Mouse (Mus musculus): Measurements from ENCODE around the gene Spryd4. TPM values are rescaled to one million over a fixed set of nuclear protein-coding genes. Genes with fewer than 3 reads are reported as not detected.
"Not testable (repeated sequence)": the region's sequence is repeated elsewhere in the genome, so short reads cannot be mapped to it uniquely, and the experiment has no call there.

The Spryd4 gene
- polyA plus RNA-seq (2016; fragmentation: Nextera tagmentation; extraction: Ambion mirVana), result 31.0 and 32.4 TPM in 2 replicates

DNA sequence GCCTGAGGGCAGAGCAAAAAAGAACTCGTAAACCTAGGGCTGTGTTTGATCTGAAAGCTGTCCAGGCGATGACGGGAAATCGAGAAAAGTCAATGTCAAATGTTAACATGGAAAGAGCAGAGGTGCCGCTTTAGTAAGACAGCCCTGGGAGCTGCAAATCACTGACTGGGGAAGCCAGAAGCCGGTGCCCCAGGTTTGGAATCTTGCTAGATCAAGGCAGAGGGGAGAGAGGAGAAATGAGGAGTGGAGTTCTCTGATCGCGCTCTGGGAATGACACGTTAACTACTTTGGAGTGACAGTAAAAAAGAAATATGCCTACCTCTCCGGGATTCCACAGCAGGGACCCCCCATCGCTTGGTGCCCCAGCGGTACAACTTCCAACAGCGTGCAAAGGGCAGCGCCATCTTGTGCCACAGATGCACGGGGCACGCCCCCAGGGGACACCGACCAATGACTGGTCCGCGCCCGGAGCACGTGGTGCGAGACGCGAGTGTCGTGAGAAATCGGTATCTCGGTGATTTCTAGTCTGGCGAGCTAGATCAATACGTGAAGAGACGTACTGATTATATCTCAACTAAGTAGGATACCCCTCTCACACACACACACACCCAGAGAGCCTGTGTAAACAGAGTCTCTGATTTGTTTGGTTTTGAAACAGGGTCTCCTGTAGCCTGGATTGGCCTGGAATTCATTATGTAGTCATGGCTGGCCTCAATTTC, at the start of gene Spryd4:
Spryd4 (minus strand) TSS at position 418 of the 719 bp plus-strand sequence.
- H3K4me1 ChIP-seq (replicated peaks), result peaks cover 14% of the 10 kb centered on the region

DNA sequence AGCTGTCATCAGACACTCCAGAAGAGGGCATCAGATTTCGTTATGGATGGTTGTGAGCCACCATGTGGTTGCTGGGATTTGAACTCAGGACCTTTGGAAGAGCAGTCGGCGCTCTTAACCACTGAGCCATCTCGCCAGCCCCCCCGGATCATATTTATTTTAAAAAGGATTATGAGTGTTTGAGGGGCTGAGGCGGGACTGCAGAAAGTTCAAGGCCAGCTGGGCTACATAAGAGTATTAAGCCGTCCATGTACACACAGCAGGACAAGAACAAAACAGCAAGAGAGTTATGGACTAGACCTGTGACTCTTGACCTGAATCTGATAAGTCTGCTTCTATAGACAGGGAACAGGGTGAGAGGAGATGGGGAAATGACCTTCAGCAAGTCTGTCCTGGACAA, 48.8 kb upstream of the Spryd4 start:
- H3K27me3 ChIP-seq; H3K4me1 ChIP-seq (replicated peaks); H3K9me3 ChIP-seq; H3K4me2 ChIP-seq; H3K27ac ChIP-seq; H3K36me3 ChIP-seq; H3K4me3 ChIP-seq (replicated peaks); H3K9ac ChIP-seq (replicated peaks); ATAC-seq (ENCODE audit: insufficient number of reproducible peaks, insufficient read depth, low FRiP score, low TSS enrichment, low read depth): not testable (repeated sequence)
- WGBS, result 83% methylated on average over 7 of the region's 7 CpGs

More for the DNA sequence above, at the start of gene Spryd4:
- peaks cover 27% of the 10 kb centered on the region for H3K36me3 ChIP-seq
- H3K9me3 ChIP-seq, result no peaks in the 10 kb centered on the region
- peak within 1 kb of the TSS; percentile 67 for H3K9ac ChIP-seq (replicated peaks)
- peak within 1 kb of the TSS; percentile 85 for H3K4me2 ChIP-seq
- H3K27me3 ChIP-seq, result peaks cover 12% of the 10 kb centered on the region
- peak; percentile 84 for ATAC-seq (ENCODE audit: insufficient number of reproducible peaks, insufficient read depth, low FRiP score, low TSS enrichment, low read depth)
- H3K4me3 ChIP-seq (replicated peaks), result peak within 1 kb of the TSS; percentile 66
- H3K27ac ChIP-seq, result 0 out of 2 replicates have a peak within 1 kb of the TSS, but pooled peaks have one; percentile 7
- WGBS, result under 1% methylated on average over 30 of the region's 30 CpGs

DNA sequence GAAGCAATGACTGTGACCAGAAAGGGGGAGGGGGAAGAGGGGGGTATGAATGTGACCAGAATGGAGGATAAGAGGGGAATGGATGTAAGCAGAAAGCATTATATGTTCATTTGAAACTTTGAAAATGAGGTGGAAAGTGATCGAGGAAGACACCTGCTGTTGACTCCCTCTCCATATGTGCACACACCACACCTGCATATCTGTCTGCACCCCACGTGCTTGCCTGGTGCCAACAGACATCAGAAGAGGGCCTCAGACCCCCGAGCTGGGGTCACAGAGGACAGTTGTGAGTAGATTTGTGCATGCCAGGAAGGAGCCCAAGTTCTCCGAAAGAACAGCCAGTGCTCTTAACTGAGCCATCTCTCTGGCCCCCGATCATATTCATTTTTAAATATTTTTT, 48.3 kb upstream of the Spryd4 start:
- Histone ChIP-seq H3K9ac (replicated peaks) (no peak overlapping the region), H3K4me3 (replicated peaks) (no peak overlapping the region), H3K36me3 (no peaks in the 10 kb centered on the region), H3K9me3 (no peaks in the 10 kb centered on the region), H3K4me2 (no peak overlapping the region), H3K27me3 (no peaks in the 10 kb centered on the region), H3K27ac (no peak overlapping the region), H3K4me1 (replicated peaks) (no peaks in the 10 kb centered on the region)
- 88% methylated on average over 5 of the region's 5 CpGs for WGBS
- ATAC-seq (ENCODE audit: insufficient number of reproducible peaks, insufficient read depth, low FRiP score, low TSS enrichment, low read depth), result no peak

DNA sequence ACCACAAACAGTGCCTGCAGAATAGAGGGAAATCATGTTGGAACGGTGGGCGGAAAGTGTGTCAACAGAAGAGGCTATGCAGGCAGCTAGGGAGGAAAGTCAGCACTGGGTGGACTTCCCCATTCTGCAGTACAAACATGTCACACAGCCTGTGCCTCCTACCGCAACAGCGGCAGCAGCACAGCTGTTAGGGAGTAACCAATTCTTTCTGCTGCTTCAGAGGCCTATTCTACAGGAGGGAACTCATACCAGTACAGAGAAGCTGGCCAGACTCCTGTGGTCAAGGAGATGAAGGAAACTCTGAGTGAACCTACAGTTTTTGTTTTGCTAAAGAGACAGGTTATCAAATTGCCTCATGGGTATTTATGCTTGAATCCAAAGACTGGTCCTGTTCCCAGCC, 47.3 kb upstream of the Spryd4 start:
- no peak overlapping the region for H3K4me2 ChIP-seq
- 83% methylated on average over 4 of the region's 4 CpGs for WGBS

DNA sequence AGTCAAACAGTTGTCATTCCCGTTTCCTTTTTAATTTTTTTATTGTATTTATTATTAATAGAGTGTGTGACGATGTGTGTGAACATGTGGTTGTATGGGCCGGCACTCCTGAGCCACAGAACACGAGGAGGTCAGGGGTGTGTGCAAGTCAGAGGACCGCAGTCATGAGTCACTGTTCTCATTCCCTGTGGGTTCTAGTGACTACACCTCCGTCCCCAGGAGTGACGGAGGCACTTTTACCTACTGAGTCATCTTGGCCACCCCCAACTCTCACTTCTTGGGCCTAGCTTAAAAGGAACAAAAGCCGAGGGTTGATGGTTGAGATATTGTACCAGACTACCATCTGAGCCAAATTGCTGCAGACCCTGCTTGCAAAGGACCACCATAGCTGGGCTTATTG, 44.7 kb upstream of the Spryd4 start:
- no peak overlapping the region for H3K9ac ChIP-seq (replicated peaks)
- ATAC-seq (ENCODE audit: insufficient number of reproducible peaks, insufficient read depth, low FRiP score, low TSS enrichment, low read depth), result no peak
- no peak overlapping the region for H3K27ac ChIP-seq
- 76% methylated on average over 8 of the region's 8 CpGs for WGBS
- H3K36me3 ChIP-seq, result peaks cover 27% of the 10 kb centered on the region
- no peaks in the 10 kb centered on the region for H3K4me1 ChIP-seq (replicated peaks)
- no peak overlapping the region for H3K4me2 ChIP-seq
- H3K9me3 ChIP-seq, result no peaks in the 10 kb centered on the region
- no peak overlapping the region for H3K4me3 ChIP-seq (replicated peaks)
- H3K27me3 ChIP-seq, result no peaks in the 10 kb centered on the region

More for the DNA sequence above, 47.3 kb upstream of the Spryd4 start:
- H3K27ac ChIP-seq, result no peak overlapping the region
- H3K36me3 ChIP-seq, result peaks cover 5% of the 10 kb centered on the region; the same call in 1 of the 2 replicates
- H3K4me3 ChIP-seq (replicated peaks), result no peak overlapping the region
- no peaks in the 10 kb centered on the region for H3K4me1 ChIP-seq (replicated peaks)
- H3K9ac ChIP-seq (replicated peaks), result no peak overlapping the region
- no peaks in the 10 kb centered on the region for H3K27me3 ChIP-seq
- no peak for ATAC-seq (ENCODE audit: insufficient number of reproducible peaks, insufficient read depth, low FRiP score, low TSS enrichment, low read depth)
- H3K9me3 ChIP-seq, result no peaks in the 10 kb centered on the region

DNA sequence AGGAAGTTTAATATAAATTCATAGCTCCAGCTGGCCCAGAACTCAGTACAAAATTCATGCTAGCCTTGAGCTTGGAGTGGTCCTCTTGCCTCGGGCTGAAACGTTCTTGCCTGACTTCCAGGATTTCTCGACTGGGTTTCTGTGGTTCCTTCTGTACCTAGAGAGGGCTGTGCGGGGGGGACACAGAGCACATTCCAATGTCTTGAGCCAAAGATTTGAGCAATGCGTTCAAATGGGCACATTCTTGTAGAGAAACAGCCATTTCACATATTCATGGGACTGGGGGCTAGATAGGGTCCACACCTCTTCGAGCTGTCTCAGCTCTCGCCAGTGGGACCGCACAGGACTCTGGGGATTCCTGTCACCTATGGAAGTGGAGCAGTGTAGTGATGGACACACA, 44.3 kb upstream of the Spryd4 start:
- H3K36me3 ChIP-seq, result peaks cover 31% of the 10 kb centered on the region
- no peak for ATAC-seq (ENCODE audit: insufficient number of reproducible peaks, insufficient read depth, low FRiP score, low TSS enrichment, low read depth)
- 88% methylated on average over 8 of the region's 8 CpGs for WGBS
- no peak overlapping the region for H3K9ac ChIP-seq (replicated peaks)
- H3K27me3 ChIP-seq, result no peaks in the 10 kb centered on the region
- H3K27ac ChIP-seq, result no peak overlapping the region
- H3K9me3 ChIP-seq, result no peaks in the 10 kb centered on the region
- no peak overlapping the region for H3K4me3 ChIP-seq (replicated peaks)
- no peak overlapping the region for H3K4me2 ChIP-seq
- H3K4me1 ChIP-seq (replicated peaks), result no peaks in the 10 kb centered on the region

DNA sequence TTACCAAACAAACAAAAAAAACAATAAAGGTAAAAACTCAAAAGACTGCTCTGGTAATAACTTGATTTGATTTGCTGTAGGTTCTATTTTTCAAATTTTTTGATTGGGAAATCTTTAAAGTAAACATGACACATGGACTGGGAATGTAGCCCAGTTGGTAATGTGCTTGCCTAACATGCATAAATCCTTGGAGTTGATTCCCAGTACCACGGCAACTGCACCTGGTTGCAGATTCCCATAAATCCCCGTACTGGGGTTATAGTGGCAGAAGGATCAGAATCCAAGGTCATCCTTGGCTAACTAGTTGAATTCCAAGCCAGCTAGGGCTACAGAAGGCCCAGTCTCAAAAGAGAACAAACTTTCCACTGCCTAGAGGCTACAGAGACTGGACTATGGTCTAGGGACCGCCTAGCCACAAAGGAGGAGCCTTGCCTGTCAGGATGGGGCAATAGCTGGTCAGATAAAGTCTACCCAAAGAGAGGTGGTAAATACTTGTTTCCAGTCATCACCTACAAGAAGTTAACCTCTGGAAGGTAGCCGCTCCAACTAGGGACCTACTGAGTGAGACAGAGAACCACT, 42.2 kb upstream of the Spryd4 start, which contains the start of gene Apon:
Apon (plus strand) TSS at position 420 of the 579 bp plus-strand sequence.
- Histone ChIP-seq H3K9me3 (no peaks in the 10 kb centered on the region), H3K4me3 (replicated peaks) (no peak within 1 kb of the TSS), H3K9ac (replicated peaks) (no peak within 1 kb of the TSS), H3K4me2 (no peak within 1 kb of the TSS), H3K27ac (no peak within 1 kb of the TSS), H3K36me3 (peaks cover 53% of the 10 kb centered on the region), H3K27me3 (no peaks in the 10 kb centered on the region), H3K4me1 (replicated peaks) (no peaks in the 10 kb centered on the region)
- WGBS, result 90% methylated on average over 4 of the region's 4 CpGs
- no peak for ATAC-seq (ENCODE audit: insufficient number of reproducible peaks, insufficient read depth, low FRiP score, low TSS enrichment, low read depth)

DNA sequence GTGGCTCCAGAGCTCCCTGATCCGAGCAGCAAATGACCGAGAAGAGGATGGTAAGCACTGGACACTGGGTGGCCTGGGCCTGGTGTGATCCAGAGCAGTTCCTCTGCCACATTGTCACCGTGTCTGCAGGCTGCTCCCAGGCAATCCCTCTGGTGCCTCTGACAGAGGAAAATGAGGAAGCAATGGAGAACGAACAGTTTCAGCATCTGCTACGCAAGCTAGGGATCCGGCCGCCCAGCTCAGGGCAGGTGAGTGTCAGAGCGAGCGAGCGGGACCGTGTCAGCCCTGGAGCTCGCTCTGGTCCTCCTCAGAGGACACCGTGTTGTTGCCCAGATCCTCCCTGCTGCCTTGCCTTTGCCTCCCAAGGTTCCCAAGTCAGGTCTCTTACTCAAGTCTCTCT, 39.0 kb upstream of the Spryd4 start:
- H3K4me1 ChIP-seq (replicated peaks), result no peaks in the 10 kb centered on the region
- no peaks in the 10 kb centered on the region for H3K27me3 ChIP-seq
- WGBS, result 92% methylated on average over 13 of the region's 13 CpGs
- H3K27ac ChIP-seq, result no peak overlapping the region
- H3K4me3 ChIP-seq (replicated peaks), result no peak overlapping the region
- no peaks in the 10 kb centered on the region for H3K9me3 ChIP-seq
- H3K36me3 ChIP-seq, result peaks cover 85% of the 10 kb centered on the region
- no peak overlapping the region for H3K4me2 ChIP-seq
- ATAC-seq (ENCODE audit: insufficient number of reproducible peaks, insufficient read depth, low FRiP score, low TSS enrichment, low read depth), result no peak
- H3K9ac ChIP-seq (replicated peaks), result no peak overlapping the region

DNA sequence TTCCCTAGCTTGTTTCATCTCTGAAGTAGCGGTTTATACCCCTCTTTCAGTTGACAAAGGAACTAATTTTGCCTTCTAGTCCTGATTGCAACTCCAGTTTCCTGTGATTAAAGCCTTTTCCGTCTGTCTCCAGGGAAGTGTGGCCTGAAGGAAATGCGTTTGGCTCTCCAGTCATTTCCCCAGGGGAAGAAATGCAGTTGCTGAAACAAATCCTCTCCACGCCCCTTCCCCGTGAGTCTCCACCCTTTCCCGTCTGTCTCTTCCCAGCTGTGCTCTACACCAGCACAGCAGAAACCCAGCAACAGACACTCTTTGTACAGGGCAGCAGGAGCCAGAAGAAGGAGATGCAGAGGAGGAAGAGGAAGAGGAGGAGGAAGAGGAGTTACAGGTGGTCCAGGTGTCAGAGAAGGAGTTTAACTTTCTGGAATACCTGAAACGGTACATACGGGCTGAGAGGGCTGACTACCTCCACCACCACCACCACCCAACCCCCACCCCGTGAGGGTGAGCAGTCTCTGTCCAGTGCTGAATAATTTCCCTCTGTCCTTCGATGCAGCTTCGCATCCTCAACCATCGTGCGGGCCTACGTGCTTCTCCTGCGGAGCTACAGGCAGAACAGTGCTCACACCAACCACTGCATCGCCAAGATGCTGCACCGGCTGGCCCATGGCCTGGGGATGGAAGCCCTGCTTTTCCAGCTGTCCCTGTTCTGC, 35.6 kb upstream of the Spryd4 start:
- H3K36me3 ChIP-seq, result peaks cover 100% of the 10 kb centered on the region
- no peak overlapping the region for H3K4me3 ChIP-seq (replicated peaks)
- no peak for ATAC-seq (ENCODE audit: insufficient number of reproducible peaks, insufficient read depth, low FRiP score, low TSS enrichment, low read depth)
- peak overlapping the region; percentile 60; the same call in 1 of the 2 replicates for H3K27ac ChIP-seq
- no peak overlapping the region for H3K4me2 ChIP-seq
- H3K9ac ChIP-seq (replicated peaks), result 0 out of 2 replicates have a peak overlapping the region, but pooled peaks have one; percentile 4
- 82% methylated on average over 17 of the region's 17 CpGs for WGBS
- no peaks in the 10 kb centered on the region for H3K27me3 ChIP-seq
- H3K4me1 ChIP-seq (replicated peaks), result no peaks in the 10 kb centered on the region
- no peaks in the 10 kb centered on the region for H3K9me3 ChIP-seq

DNA sequence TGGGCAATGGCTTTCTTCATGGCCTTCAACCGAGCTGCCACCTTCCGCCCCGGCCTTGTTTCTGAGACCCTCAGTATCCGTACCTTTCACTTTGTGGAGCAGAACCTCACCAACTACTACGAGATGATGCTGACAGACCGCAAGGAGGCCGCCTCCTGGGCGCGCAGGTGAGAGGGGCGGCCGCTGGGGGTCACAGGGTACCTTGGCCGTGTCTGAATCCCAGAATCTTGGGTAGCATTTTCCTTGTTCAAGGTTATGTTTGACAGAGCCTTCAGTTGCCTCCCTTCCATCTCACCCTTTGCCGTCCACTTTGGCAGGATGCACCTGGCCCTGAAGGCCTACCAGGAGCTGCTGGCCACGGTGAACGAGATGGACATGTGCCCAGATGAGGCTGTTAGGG, 32.5 kb upstream of the Spryd4 start:
- H3K27ac ChIP-seq, result no peak overlapping the region
- H3K27me3 ChIP-seq, result no peaks in the 10 kb centered on the region
- peaks cover 98% of the 10 kb centered on the region for H3K36me3 ChIP-seq
- no peak overlapping the region for H3K4me3 ChIP-seq (replicated peaks)
- no peaks in the 10 kb centered on the region for H3K9me3 ChIP-seq
- ATAC-seq (ENCODE audit: insufficient number of reproducible peaks, insufficient read depth, low FRiP score, low TSS enrichment, low read depth), result no peak
- WGBS, result 94% methylated on average over 15 of the region's 15 CpGs
- H3K4me1 ChIP-seq (replicated peaks), result no peaks in the 10 kb centered on the region
- H3K4me2 ChIP-seq, result no peak overlapping the region
- H3K9ac ChIP-seq (replicated peaks), result no peak overlapping the region

DNA sequence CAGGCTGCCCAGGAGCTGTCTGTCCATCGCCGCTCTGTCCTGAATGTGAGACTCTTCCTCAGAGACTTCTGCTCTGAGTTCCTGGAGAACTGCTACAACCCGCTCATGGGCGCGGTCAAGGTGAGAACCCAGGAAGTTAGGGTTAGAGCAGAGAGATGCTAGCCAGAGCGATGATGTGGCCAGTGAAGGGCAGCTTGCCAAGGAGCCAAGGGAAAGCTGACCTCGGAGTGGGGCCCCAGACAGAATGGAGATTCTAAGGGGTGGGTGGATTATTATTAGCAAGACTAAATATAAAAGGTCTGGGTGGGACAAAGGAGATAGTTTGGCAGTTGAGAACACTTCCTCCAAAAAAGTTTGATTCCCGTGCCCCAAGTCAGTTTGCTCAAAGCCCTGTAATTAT, 31.6 kb upstream of the Spryd4 start:
- Histone ChIP-seq H3K4me3 (replicated peaks) (no peak overlapping the region), H3K27ac (no peak overlapping the region), H3K4me2 (no peak overlapping the region), H3K36me3 (peaks cover 91% of the 10 kb centered on the region), H3K4me1 (replicated peaks) (peaks cover 2% of the 10 kb centered on the region; the same call in 1 of the 2 replicates), H3K27me3 (no peaks in the 10 kb centered on the region), H3K9ac (replicated peaks) (no peak overlapping the region), H3K9me3 (no peaks in the 10 kb centered on the region)
- ATAC-seq (ENCODE audit: insufficient number of reproducible peaks, insufficient read depth, low FRiP score, low TSS enrichment, low read depth), result no peak
- WGBS, result 96% methylated on average over 8 of the region's 8 CpGs
